Mouse (Mus musculus) mouse trophoblast stem cell (cell line): ENCODE measurements around the gene Paf1.

Experiments used
- in situ Hi-C, 2 experiments: fragments of 300-500 bp; cut with MseI, MboI; formaldehyde crosslinking; loops; 2 replicates in 1 of 2; 3 replicates in 1 of 2; pipeline ENCODE4 v1.15.1; 2025

The Paf1 gene

GRCm38 (mm10) chr7:28392429-28393271, at the start of gene Paf1, which contains the start of gene Med29:
TSS of gene Paf1 (plus strand) at chr7:28392951.
TSS of gene Med29 (minus strand) at chr7:28392708.
- in situ Hi-C loops: no loop called here

DNA sequence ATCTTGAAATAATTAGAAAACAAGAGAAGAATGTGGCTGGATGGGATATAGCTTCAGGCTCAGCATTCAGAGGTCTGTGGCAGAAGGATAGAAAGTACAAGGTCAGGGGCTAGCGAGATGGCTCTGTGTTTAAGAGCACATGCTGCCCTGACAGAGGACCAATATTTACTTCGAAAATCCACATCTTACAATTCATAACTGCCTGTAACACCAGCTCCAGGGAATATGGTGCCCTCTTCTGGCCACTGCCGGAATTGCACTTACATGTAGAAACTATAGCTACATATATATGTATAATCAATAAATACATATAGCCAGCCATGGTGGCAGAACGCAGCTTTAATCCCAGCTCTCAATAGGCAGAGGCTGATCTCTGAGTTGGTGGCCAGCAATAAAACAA, 48.1 kb upstream of the Paf1 start:
- in situ Hi-C loops: no loop called here

DNA sequence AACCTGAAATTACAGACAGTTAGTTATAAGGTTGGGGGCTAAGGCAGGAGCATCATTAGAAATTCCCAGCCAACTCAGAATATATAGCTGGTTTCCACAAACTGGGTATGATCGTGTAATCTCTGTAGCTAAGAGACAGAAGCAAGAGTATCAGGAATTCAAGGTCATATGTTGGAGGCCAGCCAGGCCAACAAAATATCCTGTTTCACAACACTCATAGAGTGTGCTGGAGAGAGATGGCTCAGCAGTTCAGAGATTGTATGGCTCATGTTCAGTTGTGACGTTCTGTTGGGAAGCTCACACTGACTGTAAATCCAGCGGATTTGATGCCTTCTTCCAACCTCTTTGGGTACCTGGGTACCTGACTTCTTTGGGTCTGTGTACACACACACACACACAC, 45.0 kb upstream of the Paf1 start:
- in situ Hi-C loops: no loop called here

- in situ Hi-C loops: no loop called here
Measured at GRCm38 (mm10) chr7:28348601-28349000, 44.1 kb upstream of the Paf1 start.

GRCm38 (mm10) chr7:28350155-28350883, 42.4 kb upstream of the Paf1 start, which contains the start of gene Rps16:
TSS of gene Rps16 (plus strand) at chr7:28350652.
- in situ Hi-C loops: no loop called here

DNA sequence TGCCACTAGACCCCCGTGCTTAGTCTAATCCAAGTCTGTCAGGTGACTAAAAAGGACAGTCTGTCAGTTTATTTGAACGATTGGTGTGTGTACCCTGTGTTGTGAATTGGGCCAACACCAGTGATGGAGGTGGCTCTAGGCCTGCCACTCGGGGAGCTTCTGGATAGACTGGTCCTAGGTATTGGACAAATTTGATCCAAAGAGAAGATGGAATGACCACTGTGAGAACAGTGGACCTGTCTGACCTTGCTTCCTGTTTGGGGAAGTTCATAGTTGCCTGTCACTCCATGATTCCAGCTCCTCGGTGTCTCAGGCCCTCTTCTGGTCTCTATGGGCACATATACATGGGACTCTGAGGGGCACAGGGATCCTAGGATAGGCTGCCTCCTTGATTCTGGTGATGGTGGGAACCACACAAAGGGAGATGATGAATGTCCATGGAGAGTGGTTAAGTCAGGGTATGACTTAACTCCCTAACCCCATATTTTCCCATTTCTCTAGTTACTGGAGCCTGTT, 41.0 kb upstream of the Paf1 start:
- in situ Hi-C loops: no loop called here

DNA sequence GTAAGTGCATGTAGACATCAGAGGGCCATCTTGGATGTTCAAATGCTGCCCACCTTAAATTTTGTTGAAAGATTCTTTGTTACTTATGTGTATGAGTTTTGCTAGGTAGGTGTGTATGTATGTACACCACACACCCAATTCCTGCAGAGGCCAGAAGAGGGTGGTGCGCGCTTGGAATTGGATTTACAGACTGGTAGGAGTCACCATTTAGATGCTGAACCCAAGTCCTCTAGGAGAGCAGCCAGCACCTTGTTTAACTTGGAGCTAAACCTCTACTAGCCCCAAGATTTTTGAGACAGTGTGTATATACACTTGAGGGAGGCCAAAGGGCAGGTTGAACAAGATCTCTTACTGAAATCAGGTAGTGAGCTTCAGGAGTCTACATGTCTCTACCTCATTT, 39.5 kb upstream of the Paf1 start:
- in situ Hi-C loops: no loop called here

DNA sequence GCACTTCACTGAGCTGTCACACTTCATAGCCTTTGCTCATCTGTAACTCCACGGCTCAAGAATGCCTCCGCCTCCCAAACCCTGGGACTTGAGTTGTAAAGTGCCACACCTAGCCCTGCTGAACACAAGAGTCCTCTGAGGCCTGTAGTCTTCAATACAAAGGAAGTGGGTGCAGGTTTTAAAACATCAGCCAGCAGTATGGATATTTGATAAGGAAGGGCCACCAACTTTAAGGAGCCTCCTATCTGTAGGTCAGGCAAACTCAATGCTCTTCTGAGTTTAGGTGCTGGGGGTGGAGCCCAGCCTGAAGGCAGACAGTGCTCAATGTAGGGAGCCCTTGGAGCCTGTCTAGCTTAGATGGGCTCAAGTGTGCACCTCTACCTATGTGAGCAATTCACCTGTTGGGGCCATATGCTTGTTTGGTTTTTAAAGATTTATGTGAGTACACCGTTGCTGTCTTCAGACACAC, 38.6 kb upstream of the Paf1 start:
- in situ Hi-C loops: no loop called here

- in situ Hi-C loops: no loop called here
Measured at GRCm38 (mm10) chr7:28354596-28354995, 38.2 kb upstream of the Paf1 start.

GRCm38 (mm10) chr7:28355221-28355620, 37.5 kb upstream of the Paf1 start:
- in situ Hi-C loops: no loop called here

- in situ Hi-C loops: no loop called here
Measured at GRCm38 (mm10) chr7:28356981-28357380, 35.8 kb upstream of the Paf1 start.

GRCm38 (mm10) chr7:28357984-28358383, 34.8 kb upstream of the Paf1 start:
- in situ Hi-C loops: no loop called here

DNA sequence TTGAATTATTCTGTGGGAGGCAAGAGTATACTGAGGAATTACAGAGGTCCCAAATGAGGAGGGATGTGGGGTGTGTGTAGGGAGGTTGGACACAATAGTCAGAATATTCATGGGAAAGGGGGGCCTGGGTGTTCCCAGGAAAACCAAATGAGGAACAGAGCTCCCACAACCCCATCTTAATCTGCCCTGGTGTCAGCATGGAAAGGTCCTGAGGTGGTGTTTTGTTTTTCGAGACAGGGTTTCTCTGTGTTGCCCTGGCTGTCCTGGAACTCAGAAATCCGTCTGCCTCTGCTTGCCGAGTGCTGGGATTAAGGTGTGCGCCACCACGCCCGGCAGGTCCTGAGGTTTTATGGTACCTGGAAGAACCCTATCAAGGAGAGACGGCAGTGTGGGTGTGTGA, 34.3 kb upstream of the Paf1 start:
- in situ Hi-C loops: no loop called here

- in situ Hi-C loops: no loop called here
Measured at GRCm38 (mm10) chr7:28359854-28360253, 32.9 kb upstream of the Paf1 start.

GRCm38 (mm10) chr7:28360291-28360690, 32.5 kb upstream of the Paf1 start:
- in situ Hi-C loops: no loop called here

DNA sequence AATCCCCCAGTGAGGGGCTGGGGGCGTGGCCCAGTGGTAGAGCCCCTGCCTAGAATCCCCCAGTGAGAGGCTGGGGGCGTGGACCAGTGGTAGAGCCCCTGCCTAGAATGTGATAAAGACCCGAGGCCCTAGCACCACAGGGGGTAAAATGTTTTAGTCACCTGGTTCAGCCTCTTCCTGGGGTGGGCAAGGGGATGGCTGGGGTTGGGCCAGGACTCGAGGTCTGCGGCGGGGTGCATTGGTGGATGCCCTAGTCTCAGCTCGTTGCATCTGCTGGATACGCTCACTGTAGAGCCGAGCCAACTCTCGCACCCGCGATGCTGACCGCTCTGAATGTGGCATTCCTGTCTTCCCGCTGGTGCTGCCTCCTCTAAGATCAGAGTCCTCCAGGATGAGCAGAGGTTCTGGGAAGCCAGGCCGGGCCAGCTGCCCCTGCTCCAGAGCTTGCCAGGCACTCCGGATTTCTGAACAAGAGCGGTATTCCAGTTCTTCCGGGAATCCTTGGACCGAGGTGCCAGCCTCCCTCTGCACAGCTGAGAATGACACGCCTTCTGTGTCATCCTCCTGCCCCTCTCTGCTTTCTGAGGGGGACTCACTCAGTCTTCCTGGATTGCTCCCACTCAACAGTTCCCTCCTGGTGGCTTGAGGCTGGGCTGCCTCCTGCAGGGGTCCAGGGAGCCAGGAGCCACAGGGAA, 31.0 kb upstream of the Paf1 start:
- in situ Hi-C loops: no loop called here

DNA sequence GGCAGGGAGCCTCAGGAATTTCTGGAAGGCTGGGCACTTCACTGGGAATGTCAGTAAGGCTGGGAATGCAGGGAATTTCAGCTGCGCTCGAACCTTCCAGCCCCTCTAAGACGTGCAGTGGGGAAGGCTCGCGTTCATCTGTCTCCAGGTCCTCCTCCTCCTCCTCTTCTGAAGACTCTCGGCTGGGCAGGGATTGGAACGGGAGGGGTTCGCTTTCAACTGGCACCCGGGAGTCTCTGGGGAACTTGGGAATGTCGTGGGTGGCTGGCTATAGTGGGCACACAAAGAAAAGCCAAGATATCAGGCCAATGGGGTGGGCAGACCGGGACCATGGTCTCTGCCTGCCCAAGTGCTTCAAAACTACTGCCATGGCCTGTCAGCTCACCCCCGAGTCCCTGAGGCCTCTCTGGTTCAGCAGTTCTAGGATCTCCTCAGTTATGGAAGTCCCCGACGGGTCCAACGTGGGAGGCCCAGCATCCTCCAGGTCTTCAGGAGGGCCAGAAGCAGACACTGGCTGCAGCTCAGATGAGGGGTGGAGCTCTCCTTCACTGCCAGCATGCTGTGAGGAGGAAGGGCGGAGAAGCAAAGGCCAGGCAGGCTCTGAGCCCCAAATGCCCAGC, 30.2 kb upstream of the Paf1 start:
- in situ Hi-C loops: no loop called here

GRCm38 (mm10) chr7:28367663-28368275, 25.0 kb upstream of the Paf1 start:
- in situ Hi-C loops: no loop called here

DNA sequence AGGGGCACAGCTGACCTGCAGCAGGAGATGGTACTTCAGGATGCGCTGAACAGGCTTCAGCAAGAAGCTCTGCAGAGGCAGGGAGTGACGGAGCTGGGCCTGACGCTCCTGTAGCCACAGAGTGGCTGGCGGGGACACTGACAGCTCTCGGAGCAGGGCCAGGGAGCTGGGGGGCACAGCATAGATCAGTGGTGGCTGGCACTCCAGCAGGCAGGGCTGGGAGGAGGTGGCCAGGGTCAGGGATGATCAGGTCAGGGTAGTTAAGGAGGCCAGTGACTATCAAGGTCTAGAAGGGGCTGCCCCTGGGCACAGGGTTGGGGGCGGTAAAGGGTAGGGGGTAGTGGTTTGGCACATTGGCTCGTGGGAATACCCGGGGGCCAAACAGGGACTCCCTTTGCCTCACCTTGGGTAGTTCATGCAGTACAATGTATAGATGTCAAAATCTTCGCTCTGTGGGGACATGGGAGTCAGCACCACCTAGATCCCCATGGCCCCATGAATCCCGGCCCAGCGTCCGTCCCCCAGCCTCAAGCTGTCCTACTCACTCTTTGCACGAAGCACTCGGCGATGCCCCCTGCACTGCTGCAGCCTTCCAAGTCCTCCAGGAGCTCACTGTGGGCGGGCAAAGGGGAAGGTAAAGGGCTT, 24.4 kb upstream of the Paf1 start:
- in situ Hi-C loops: no loop called here

DNA sequence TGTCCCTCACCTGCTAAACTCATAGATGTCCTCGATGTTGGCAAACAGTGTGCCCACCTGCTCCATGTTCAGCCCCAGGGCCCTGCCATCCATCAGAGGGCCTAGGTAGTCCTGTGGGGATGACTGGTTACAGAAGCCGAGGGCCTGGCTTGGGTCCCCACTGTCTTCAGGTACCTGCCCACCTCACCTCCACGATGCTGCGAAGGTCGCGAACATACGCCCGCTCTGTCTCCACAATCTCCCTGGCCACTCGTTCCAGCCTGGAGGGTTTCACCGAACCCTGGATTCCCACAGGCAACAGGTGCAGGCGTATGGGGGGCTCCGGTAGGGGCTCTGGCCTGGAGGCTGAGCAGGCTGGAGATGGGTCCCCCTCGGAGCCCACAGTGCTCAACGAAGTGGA, 22.7 kb upstream of the Paf1 start:
- in situ Hi-C loops: no loop called here
